Mouse (Mus musculus) retina, postnatal 7 days (tissue): ENCODE measurements around the gene Rassf4.
A peak's percentile ranks its signal among the peaks of the same experiment; 100 is the strongest.
"Not testable (repeated sequence)": the region's sequence is repeated elsewhere in the genome, so short reads cannot be mapped to it uniquely, and the experiment has no call there.

ENCODE experiments used
- DNase-seq: peaks from one replicate; pipeline ENCODE4 v3.0.0-alpha.2; 2012; ENCODE audit warnings: low read depth, low spot score

Gene Rassf4

DNA sequence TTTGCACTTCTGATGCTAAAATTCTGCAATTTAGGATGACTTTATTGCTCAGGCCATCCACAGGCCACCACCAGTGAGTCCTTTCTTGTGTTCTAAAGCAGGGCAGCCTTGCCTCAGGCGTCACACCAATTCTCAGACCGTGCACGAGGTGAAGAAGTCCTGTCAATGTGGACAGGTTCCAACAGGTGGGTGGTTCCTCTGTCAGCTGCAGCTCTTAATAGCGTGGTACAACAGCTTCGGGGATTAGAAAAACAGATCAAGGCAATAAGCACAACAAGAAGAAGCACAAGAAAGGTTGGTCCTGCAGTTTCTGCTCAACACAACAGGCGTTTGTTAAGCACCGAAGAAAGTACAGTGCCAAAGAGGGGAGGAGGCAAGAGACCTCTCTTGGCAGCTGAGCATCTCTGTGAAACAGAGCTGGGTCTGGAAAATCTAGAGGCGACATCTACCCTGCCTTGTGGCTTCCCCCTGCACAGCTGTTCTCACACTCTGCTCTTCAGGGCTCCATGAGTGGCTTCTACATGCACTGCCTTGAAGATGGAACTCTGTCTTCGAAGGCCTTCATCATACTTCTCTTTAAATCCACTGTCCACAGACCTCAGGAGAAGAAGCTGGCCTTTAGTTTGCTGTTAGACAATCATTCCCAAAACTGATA, 37.0 kb downstream of the Rassf4 start:
- DNase-seq = no peak

DNA sequence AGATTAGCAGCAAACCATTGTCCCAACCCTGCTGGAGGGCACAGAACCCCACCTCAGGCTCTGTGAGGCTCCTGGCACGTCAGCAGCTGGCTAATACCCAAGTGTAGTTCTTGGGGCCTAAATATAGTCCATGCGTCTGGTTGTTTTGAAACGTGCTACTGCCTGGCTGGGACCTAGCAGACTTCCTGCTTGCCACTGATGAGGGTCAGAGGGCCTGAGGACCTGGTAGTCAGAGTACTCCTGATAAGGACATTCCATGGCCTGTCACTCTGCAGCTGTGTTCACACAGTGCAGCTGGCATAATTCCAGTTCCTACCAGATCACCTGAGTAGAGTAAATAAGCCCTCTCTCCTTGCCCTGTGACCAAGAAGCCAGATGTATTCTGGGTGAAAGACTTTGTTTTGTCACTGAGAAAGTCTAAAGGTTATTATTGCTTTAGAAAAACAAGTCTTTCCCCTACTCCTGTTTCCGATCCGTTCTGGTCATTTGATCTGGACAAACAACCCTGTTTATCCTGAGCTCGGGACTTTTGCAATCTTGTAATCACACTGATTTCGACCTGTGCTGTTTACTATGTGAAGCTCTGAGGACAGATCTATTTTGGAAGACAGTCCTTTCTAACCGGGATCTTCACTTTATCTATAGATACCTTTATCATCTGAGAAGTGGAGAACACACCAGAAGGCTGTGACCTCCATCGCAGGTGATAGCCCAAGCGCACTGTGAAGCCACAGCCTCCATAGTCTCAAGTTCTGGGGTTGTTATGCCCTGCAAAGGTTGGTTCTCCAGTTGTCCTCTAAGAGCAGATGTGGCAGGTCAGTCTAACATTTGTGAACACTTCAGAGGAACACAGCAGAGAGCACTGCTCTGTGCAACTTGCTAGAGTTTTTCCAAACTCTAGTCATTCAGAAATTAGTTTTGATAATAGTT, 38.2 kb downstream of the Rassf4 start:
- no peak for DNase-seq

DNA sequence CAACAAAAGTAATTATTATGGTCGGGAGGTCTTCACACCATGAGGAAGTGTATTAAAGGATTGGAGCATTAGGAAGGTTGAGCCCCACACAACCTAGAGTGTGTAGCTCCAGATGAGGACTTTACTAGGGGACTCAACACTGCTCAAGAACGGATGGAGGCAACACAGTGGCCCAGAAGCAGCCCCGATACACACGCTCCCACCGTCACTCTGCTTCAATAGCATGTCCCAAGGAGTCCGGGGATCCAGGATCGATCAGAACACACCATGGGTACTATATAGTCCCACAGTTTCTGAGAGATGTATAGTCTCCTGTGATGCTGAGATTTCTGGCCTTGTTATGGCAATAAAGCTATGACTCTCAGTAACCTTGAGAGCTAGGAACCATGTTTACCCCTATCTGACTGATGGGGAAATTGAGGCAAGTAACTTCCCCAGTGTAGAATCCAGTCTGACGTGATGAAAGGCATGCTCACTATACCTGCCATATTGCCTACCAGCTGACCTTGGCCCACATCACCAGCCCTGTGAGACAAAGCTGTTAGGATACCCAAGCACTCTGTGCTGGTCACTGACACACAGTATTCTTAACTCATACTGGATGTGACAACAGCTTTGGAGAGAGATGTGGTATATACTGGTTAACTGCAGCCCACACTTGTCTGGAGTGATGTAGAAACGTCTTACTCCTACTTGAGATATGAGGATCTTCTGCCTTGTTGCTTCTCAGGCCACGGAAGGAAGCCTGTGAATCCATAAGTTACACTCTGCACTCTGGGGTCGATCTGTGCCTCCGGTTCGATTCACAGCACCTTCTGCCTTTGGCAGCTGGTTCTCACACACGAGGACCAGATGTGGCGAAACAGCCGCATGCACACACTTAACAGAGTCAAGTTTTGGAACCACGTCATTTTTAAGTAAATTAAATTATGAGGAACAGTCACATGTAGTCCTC, 39.7 kb downstream of the Rassf4 start:
- DNase-seq = no peak

DNA sequence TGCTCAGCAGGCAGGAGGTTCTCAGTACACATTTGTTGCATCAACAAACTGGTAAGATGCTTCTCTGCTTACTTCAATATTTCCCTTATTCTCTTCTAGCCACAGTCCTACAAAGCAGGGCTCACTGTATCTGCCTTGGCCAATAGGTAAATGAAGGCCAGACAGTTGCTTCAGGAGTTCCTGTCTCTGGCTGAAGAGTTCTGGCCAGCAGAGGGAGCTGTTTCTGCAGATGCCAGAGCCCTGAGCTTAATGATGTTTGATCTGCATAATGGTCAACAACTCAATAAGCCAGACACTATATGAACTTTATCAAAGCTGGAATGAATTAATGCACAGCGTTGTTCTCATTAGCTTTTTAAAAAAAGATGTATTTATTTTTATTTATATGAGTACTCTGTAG, 41.6 kb downstream of the Rassf4 start:
- peak; percentile 31 for DNase-seq

DNA sequence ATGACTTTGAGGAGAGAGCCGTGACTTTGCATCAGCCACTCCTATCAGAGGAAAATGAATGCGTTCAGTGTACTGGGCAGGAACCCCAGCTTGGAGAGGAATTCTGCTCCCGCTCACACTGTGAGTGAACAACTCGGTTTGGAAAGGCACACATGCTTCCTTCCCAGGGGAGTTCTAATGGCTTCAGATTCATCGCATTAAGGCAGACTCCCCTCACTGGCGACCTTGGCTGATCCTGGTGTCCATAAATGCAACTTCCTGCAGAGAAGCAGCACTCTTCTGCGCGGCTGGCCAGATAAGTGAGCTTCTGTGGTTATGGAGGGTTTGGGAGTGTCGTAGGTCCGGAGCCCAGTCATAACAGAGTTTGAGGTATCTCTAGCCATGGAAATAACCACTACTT, 44.0 kb downstream of the Rassf4 start:
- DNase-seq = no peak

DNA sequence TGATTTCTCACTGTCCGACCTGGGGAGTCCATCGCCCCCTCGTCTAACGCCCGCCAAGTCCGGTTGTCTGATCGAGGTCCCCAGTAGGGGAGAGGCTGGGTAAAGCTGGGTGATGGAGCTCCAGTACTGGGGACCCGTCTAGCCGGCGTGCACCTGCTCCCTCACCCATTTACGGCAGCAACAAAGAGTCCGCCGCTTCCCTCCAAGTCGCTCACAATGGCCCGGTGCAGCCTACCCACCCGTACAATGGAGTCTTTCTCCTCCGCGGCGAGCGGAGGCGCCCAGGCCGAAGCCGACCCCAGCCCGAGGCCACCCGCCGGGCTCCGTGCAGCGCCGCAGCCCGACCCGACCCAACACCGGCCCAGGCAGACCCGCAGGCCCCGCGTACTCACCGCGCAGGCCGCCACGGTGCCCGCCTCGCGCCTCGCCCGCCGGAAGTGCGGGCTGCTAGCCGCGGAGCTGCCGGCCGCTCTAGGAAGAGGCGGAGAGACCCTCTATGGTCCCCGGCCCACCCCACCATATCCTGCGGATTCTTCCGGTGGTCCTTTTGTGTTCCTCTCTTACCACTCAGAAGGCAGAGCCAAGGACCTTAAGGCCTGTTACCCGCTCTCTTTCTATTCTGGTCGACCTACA, 45.1 kb downstream of the Rassf4 start, which contains the start of gene Zfp422:
Zfp422 (minus strand) TSS at position 461 of the 633 bp plus-strand sequence.
- peak; percentile 63 for DNase-seq

DNA sequence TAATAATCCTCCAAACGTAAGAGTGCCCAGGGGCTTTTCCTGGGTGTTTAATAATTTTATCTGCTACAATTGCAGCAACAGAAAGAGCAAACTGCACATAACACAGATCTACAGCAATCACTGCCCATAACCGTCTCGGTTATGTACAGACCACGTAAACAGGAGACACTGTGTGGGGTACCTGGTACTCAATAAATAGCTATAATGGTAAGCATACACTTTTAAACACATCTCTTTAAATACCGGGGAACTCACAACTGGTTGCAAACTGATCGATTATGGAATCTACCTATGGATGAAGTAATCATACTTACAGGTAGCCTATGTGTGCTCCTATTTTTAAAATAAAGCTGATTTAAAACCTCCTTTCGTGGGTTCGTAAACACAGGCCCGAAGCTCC, 45.7 kb downstream of the Rassf4 start:
- no peak for DNase-seq

DNA sequence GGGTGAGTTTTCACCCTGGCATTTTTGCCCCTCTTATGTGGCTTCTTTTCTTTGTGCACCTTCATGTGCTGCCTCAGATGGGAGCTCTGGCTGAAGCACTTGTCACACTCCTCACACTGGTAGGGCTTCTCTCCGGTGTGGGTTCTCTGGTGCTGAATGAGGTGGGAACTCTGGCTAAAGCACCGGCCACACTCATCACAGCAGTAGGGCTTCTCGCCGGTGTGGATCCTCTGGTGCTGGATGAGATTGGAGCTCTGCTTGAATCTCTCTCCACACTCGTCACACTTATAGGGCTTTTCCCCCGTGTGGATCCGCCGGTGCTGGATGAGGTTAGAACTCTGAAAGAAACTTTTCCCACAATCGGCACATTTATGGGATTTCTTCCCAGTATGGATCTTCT, 47.3 kb downstream of the Rassf4 start:
- DNase-seq = not testable (repeated sequence)

DNA sequence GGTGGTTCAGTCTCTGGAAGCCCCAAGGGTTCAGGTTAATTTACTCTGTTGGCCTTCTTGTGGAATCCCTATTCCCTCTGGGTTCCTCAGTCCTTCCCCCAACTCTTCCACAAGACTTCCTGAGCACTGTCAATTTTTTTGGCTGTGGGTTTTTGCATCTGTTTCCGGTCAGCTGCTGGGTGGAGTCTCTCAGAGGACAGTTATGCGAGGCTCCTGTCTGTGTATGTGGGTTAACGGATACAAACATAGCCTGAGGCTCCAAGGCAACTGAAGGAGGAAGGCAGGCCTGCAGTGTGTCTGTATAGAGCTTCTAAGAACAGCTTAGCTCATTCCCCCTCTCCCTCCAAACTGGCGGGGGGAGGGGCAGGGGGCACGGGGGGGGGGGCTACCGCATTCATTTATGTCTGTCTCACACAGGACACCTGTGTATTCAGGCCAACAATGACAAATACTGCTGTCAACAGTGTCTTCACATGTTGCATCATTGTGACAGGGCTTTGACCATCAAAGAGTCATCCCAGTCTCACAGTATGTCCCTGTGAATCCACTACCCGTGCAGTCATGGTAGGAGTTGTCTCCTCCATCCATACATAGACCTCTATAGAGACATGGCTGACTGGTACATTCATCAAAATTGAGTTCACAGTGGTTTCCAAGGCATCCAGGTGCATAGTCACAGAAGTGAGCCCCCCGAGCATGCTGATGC, 52.3 kb downstream of the Rassf4 start:
- DNase-seq = no peak

DNA sequence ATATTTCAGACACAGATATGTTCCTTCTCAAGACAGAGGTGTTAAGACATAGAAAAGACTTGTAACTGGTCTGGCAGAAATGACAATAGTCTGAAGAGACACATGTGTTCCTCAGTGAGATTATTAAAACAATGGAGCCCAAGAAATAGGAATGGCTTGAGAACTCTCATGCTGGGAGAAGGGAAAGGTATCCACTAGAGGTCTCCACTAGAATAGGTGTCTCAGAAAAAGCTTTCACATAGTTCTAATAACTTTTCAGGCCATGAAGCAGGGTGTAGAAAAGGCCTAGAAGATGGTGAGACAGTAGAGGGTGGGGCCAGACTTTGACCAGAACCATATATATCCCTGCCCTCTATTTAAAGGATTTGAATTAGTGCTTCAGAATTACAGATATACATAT, 55.7 kb downstream of the Rassf4 start:
- no peak for DNase-seq

DNA sequence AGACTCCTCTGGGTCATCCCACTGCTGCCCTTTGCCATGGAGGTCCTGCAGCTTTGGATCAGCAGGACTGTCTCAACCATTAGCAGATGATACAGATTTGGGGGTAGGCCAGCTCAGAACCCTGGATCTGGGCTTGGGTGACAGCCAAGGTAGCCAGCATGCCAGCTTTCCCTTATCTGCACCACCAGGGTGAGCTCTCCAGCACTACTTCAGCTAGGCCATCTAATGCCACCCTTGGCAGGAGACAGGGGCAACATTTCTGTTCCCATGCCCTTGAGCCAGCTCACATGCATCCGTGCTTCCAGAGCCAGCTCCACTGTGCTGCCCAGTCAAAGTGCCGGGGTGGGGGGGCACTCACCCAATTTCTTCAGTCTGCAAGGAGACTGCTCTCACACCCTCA, 58.0 kb downstream of the Rassf4 start:
- DNase-seq = no peak

DNA sequence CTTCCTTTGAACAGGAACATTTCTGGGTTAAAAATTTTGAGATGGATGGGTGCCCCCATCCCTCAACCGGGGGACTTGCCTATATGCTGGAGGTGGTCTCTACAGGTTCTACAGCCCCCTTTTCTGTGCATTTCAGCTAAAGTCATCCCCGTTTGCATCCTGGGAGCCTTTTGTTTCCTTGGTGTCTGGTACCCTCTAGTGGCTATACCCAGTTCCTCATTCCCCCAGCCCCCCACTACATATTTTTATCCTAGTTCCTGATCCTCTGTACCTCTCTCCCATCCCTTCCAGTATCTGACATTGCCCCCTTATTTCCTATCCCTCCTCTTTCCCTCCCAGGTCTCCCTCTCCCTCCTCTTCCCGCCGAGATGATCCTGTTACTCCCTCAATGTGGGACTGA, 66.5 kb downstream of the Rassf4 start:
- no peak for DNase-seq

DNA sequence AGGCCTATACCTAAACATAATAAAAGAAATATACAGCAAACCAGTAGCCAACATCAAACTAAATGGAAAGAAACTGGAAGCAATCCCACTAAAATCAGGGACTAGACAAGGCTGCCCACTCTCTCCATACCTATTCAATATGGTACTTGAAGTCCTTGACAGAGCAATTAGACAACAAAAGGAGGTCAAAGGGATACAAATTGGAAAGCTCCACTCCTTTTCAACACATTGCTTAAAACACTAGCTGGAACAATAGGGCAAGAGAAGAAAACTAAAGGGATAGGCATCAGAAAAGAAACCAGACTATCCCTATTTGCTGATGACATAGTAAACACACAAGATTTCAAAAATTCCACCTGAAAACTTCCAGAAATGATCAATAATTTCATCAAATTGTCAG, 72.8 kb downstream of the Rassf4 start:
- DNase-seq = not testable (repeated sequence)

DNA sequence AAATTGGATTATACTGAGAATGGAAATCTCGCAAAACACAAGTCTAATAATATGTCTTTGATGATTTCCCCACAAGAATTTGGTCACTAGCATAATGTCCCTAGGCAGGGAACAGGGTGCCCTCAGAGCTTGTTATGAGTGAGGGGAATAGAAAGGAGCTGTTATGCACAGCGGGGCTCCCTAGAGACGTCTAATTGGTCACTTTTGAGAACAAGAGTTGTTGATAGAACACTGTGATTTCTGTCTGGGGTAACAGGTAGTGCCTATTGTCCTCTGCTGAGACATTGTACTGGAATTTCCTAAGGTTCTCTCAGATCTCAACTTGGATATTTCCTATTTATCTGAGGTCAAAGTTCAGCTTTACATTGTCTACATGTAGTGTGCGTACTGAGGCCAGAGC, 89.7 kb downstream of the Rassf4 start, which contains the start of gene Olfr215:
Olfr215 (minus strand) TSS at position 101 of the 400 bp plus-strand sequence.
- DNase-seq = no peak
